Mouse (Mus musculus) myocyte (in vitro differentiated cells): ENCODE measurements around the gene Tlr9. TPM values are rescaled to one million over a fixed set of nuclear protein-coding genes. Genes with fewer than 3 reads are reported as not detected.

Source experiments
- H3K27me3 ChIP-seq: one replicate; pipeline ENCODE4 v1.6.1; 2011; ENCODE audit not compliant: control insufficient read depth, insufficient read depth, insufficient read length
- H3K36me3 ChIP-seq: one replicate; pipeline ENCODE4 v1.6.1; 2011; ENCODE audit not compliant: control insufficient read depth, insufficient read depth
- H3K4me2 ChIP-seq: one replicate; pipeline ENCODE4 v1.6.1; 2011; ENCODE audit warnings: low read depth, control low read depth
- H3K4me3 ChIP-seq: one replicate; pipeline ENCODE4 v1.5.1; 2011; ENCODE audit warnings: mild to moderate bottlenecking, control low read depth, moderate library complexity
- H3K79me2 ChIP-seq: one replicate; pipeline ENCODE4 v1.6.1; 2011; ENCODE audit not compliant: control insufficient read depth, insufficient read depth
- H3ac ChIP-seq: one replicate; pipeline ENCODE4 v1.6.1; 2011; ENCODE audit not compliant: control insufficient read depth, insufficient read length
- CEBPB ChIP-seq: IDR thresholded peaks from 2 replicates; pipeline ENCODE4 v1.6.1; 2011; ENCODE audit warnings: mild to moderate bottlenecking, moderate library complexity; ENCODE audit not compliant: poor library complexity, insufficient read depth, severe bottlenecking
- E2F4 ChIP-seq: IDR thresholded peaks from one replicate; pipeline ENCODE4 v1.6.1; 2011; ENCODE audit warnings: mild to moderate bottlenecking, control low read depth, moderate library complexity; ENCODE audit not compliant: insufficient read depth
- MAX ChIP-seq: IDR thresholded peaks from one replicate; pipeline ENCODE4 v1.6.1; 2011; ENCODE audit warnings: low read depth, mild to moderate bottlenecking, control low read depth
- MYOD1 ChIP-seq, 3 experiments: IDR thresholded peaks; one replicate each; pipeline ENCODE4 v1.6.1; 2011; ENCODE audit warnings: control low read depth in 2 of 3, low read depth in 2 of 3, mild to moderate bottlenecking in 2 of 3, moderate library complexity in 1 of 3; ENCODE audit not compliant: insufficient read length in 2 of 3, control insufficient read depth in 1 of 3
- MYOG ChIP-seq, 3 experiments: IDR thresholded peaks; one replicate each; pipeline ENCODE4 v1.6.1; 2011; ENCODE audit warnings: control low read depth in 2 of 3, low read depth in 2 of 3, mild to moderate bottlenecking in 2 of 3; ENCODE audit not compliant: insufficient read length in 2 of 3, control insufficient read depth in 1 of 3, insufficient read depth in 1 of 3
- POLR2A ChIP-seq: IDR thresholded peaks from one replicate; pipeline ENCODE4 v1.6.1; 2011; ENCODE audit warnings: low read depth, mild to moderate bottlenecking, control low read depth, moderate library complexity; ENCODE audit not compliant: insufficient read length
- POLR2AphosphoS2 ChIP-seq: IDR thresholded peaks from one replicate; pipeline ENCODE4 v1.6.1; 2011; ENCODE audit warnings: low read depth, control low read depth; ENCODE audit not compliant: insufficient read length
- REST ChIP-seq: IDR thresholded peaks from one replicate; pipeline ENCODE4 v1.6.1; 2011; ENCODE audit warnings: mild to moderate bottlenecking, control low read depth, moderate library complexity; ENCODE audit not compliant: insufficient read depth, insufficient read length
- SRF ChIP-seq: IDR thresholded peaks from one replicate; pipeline ENCODE4 v1.6.1; 2011; ENCODE audit warnings: low read depth; ENCODE audit not compliant: control insufficient read depth, insufficient read length
- TCF12 ChIP-seq: IDR thresholded peaks from one replicate; pipeline ENCODE4 v1.6.1; 2011; ENCODE audit warnings: mild to moderate bottlenecking, control low read depth; ENCODE audit not compliant: poor library complexity, insufficient read depth, severe bottlenecking
- TCF3 ChIP-seq: IDR thresholded peaks from one replicate; pipeline ENCODE4 v1.6.1; 2011; ENCODE audit warnings: low read depth, control low read depth; ENCODE audit not compliant: insufficient read length
- USF1 ChIP-seq: IDR thresholded peaks from one replicate; pipeline ENCODE4 v1.6.1; 2011; ENCODE audit warnings: low read depth, mild to moderate bottlenecking, control low read depth, moderate library complexity
- polyA plus RNA-seq: library from polyadenylated mRNA; unstranded; fragments of >200 nt; fragmentation: generic; extraction: Trizol; gene quantifications from one replicate; pipeline ENCODE4 v1.2.1, GENCODE M21; 2012; ENCODE audit warnings: missing spikeins

The Tlr9 gene
- polyA plus RNA-seq, 1 experiment, result not detected

DNA sequence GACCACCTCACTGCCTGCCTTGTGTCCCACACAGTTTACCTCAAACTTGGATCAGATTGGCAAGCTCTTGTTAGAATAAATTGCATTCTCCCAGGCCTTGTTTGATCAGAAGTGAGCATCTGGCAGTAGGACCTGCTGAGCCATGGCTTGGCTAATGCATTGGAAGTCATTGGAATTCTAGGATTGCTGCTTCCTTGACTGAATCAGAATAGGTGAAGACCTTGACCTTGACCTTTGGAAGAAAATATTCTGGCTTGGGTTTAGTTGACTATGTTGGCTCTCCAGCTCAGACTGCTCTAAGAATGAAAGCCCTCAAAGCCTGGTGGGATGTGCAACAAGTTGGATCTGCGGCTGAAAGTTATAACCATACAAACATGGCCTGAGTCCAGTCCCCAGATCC, 31.0 kb upstream of the Tlr9 start:
- H3K4me3 ChIP-seq, result no peak overlapping the region
- TF ChIP-seq CEBPB, result no peak
- TF ChIP-seq POLR2A, result no peak
- TF ChIP-seq USF1, result no peak
- no peak for TF ChIP-seq SRF
- TF ChIP-seq REST, result no peak
- TF ChIP-seq MAX, result no peak
- TF ChIP-seq TCF12, result no peak
- TF ChIP-seq MYOG (IDR thresholded peaks at IDR 0.05; ENCODE audit: control insufficient read depth in 1 of 3, insufficient read depth in 1 of 3, insufficient read length in 2 of 3, low read depth in 2 of 3), result no peak
- no peak for TF ChIP-seq POLR2AphosphoS2
- no peak for TF ChIP-seq MYOD1 (IDR thresholded peaks at IDR 0.05; ENCODE audit: control insufficient read depth in 1 of 3, insufficient read length in 2 of 3, low read depth in 2 of 3)
- no peak for TF ChIP-seq TCF3
- no peaks in the 10 kb centered on the region for H3K27me3 ChIP-seq
- H3ac ChIP-seq, result no peak overlapping the region
- H3K36me3 ChIP-seq, result peaks cover 42% of the 10 kb centered on the region
- no peaks in the 10 kb centered on the region for H3K79me2 ChIP-seq
- no peak overlapping the region for H3K4me2 ChIP-seq

GRCm38 (mm10) chr9:106192024-106192423, 30.4 kb upstream of the Tlr9 start:
- Histone ChIP-seq H3K36me3 (peaks cover 39% of the 10 kb centered on the region), H3K27me3 (no peaks in the 10 kb centered on the region), H3ac (no peak overlapping the region), H3K79me2 (no peaks in the 10 kb centered on the region), H3K4me3 (no peak overlapping the region), H3K4me2 (no peak overlapping the region)
- TF ChIP-seq TCF12 (no peak), MYOG (IDR thresholded peaks at IDR 0.05; ENCODE audit: control insufficient read depth in 1 of 3, insufficient read depth in 1 of 3, insufficient read length in 2 of 3, low read depth in 2 of 3) (no peak), SRF (no peak), MYOD1 (IDR thresholded peaks at IDR 0.05; ENCODE audit: control insufficient read depth in 1 of 3, insufficient read length in 2 of 3, low read depth in 2 of 3) (no peak), TCF3 (no peak), CEBPB (no peak), E2F4 (no peak), REST (no peak)

- H3K79me2 ChIP-seq, result no peaks in the 10 kb centered on the region
- no peak overlapping the region for H3K4me2 ChIP-seq
- H3K27me3 ChIP-seq, result no peaks in the 10 kb centered on the region
- TF ChIP-seq MAX (no peak), USF1 (no peak), CEBPB (no peak), MYOG (IDR thresholded peaks at IDR 0.05; ENCODE audit: control insufficient read depth in 1 of 3, insufficient read depth in 1 of 3, insufficient read length in 2 of 3, low read depth in 2 of 3) (no peak), E2F4 (no peak), REST (no peak), POLR2A (no peak), TCF12 (no peak), MYOD1 (IDR thresholded peaks at IDR 0.05; ENCODE audit: control insufficient read depth in 1 of 3, insufficient read length in 2 of 3, low read depth in 2 of 3) (no peak), SRF (no peak), TCF3 (no peak)
- H3K4me3 ChIP-seq, result no peak overlapping the region
- H3K36me3 ChIP-seq, result peaks cover 31% of the 10 kb centered on the region
- H3ac ChIP-seq, result no peak overlapping the region
These were observed 29.4 kb upstream of the Tlr9 start for GRCm38 (mm10) chr9:106192998-106193397.

- Histone ChIP-seq H3K4me2 (no peak overlapping the region), H3K4me3 (no peak overlapping the region), H3K27me3 (no peaks in the 10 kb centered on the region), H3K79me2 (no peaks in the 10 kb centered on the region), H3K36me3 (peaks cover 19% of the 10 kb centered on the region), H3ac (no peak overlapping the region)
- TF ChIP-seq MAX (no peak), POLR2AphosphoS2 (peak; percentile 10)
These were observed 28.2 kb upstream of the Tlr9 start for GRCm38 (mm10) chr9:106193930-106194807.

- Histone ChIP-seq H3K4me2 (no peak overlapping the region), H3K36me3 (peaks cover 6% of the 10 kb centered on the region), H3ac (no peak overlapping the region), H3K27me3 (no peaks in the 10 kb centered on the region), H3K4me3 (no peak overlapping the region), H3K79me2 (no peaks in the 10 kb centered on the region)
- TF ChIP-seq TCF3, result no peak
- TF ChIP-seq CEBPB, result no peak
- no peak for TF ChIP-seq POLR2A
- TF ChIP-seq E2F4, result no peak
- TF ChIP-seq POLR2AphosphoS2, result no peak
- no peak for TF ChIP-seq TCF12
- no peak for TF ChIP-seq MYOG (IDR thresholded peaks at IDR 0.05; ENCODE audit: control insufficient read depth in 1 of 3, insufficient read depth in 1 of 3, insufficient read length in 2 of 3, low read depth in 2 of 3)
- TF ChIP-seq MAX, result no peak
These were observed 26.7 kb upstream of the Tlr9 start for GRCm38 (mm10) chr9:106195693-106196092.
